Mouse (Mus musculus): ENCODE data around the gene Rb1.

Rb1 gene

DNA sequence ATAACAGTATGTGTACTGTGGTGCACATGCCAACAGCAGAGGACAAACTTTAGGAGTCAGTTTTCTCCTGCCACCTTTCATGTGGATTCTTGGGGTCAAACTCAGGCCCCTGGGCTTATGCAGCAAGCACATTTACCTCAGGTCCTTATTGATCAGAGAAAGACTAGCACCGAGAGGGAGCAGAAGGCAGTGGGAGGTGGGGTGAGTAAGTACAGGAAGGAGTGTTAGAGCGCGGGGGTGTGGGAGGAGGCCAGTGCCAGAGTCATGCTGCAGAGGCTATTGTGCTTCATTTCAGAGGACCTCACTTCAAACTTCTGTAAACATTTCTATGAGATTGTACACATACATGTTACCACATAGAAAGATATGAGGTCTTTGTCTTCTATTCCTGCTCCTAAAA is 124.2 kb downstream of the Rb1 start:
- no peak for DNase-seq

DNA sequence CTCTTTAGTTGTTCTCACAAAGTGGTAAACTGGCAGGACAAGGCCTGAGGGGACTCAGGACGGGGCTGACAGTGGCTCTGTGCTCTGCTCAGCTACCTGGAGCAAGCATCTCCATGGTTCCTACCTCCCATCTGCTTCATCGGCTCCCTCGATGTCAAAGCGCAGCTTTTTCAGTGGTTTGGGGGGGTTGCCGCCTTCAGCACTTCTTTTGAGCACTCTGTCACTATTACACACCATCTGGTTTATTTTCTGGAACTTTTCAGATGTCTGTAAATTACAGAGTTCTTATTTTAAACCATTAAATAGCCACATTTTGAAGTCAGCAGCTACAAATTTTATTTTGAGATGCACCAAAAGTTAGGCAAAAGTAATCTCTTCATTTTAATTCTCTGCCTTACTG is 126.6 kb downstream of the Rb1 start:
- DNase-seq: no peak

DNA sequence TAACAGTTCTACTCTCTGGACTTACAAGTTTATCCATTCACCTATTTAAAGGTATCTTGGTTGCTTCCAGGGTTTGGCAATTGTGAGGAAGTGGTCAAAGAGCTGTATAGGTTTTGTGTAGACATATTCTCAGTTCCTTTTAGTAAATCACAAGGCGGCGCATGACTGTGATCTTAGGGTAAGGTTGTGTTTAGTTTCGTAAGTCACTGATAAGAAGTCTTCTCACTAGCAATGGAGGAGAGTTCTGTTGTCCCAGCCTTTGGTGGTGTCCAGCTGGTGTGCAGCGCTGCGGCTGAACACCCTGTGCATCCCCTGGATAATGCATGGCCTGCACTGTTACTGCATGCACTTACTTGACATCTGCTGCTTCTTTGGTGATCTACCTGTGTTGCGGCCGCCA is 138.7 kb downstream of the Rb1 start:
- no peak for DNase-seq

DNA sequence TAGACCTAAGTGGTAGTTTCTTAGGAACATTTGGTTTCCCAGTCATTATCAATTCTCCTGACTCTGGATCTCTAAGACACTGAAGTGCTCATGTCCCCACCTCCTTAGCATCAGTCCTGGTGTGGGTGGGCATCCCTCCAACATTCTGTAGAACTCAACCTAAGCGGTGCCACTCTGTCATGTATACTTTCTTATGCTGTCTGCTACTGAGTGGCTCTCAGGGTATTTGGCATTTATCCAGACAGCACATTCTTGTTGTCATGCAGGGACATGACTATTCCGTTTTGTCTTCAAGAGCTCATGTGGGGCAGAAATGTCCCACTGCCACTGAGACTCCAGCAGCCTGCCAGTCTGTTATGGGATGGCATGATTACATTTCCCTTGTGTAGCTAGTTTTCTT is 144.5 kb downstream of the Rb1 start:
- DNase-seq: no peak

DNA sequence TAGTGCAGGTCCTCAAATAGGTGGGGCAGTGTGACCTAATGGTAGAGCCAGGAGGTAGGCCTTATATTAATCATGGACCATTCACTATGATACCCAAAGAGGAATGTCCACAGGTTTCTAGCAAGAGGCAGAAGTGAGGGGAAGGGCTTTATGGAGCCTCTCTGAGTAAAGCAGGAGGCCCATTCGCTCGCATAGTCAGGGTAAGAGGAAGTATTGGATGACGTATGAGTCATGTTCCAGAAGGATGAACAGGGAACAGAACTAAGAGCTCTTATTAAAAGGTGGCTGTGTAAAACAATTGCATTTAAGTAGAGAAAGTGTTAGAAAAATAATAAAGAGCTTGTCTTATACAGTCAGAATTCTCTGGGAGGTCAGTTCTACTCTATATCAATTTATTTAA is 145.0 kb downstream of the Rb1 start:
- DNase-seq: no peak

DNA sequence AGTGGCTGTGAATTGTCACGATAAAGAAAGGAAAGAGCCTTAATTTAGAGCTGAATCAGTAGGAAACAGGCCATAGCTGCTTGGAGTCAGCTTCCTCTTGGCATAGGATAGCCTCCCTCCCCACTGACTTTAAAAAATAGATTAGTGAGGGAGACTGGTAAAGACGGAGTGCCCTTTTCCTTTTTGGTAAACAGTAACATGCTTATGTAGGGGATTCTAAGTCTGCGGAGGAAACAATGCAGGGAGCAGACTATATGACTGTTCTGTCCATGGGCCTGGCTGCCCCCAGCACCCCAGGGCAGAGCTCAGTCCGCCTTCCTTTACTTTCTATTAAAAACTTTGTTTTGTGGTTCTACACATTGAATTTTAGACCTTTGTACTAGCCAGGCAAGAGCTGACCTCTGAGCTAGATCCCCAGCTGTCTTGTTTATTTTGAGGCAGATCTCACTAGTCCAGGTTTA is 146.4 kb downstream of the Rb1 start:
- DNase-seq: no peak

DNA sequence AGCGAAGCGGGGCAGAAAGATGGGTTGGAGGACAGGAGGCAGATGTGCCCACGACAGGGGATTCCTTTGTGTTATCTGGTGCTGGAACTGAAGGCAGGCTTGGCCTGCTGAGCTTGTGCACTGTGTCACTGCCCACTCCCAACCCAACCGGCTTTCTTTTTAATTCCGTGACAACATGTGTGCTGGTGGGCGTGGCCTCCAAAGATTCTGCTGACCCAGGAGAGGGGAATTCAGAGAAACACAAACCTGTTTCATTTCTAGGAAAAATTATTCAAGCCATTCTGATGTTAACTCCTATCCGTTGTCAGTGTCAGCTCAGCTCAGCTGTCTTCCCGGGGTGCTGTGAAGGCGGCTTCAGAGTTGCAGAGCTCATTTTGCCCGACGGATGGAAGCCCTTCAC is 147.7 kb downstream of the Rb1 start:
- DNase-seq: no peak

DNA sequence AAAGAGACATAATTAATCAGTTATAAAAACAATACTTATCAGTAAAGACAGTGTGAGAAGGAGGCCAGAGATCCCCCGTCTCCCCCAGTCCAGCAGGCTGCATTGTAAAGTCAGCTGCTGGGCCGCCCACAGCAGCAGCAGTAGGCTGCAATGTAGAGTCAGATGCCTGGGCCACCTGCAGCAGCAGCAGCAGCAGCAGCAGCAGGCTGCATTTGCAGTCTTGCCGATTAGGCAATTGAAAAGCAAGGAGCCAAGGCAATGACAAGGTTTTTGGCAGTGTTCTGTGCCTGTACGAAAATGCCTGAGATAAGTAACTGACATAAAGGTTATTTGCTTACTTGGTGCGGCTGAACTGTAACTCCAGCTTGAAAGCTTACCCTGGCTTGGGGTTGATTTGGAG is 149.4 kb downstream of the Rb1 start:
- no peak for DNase-seq

DNA sequence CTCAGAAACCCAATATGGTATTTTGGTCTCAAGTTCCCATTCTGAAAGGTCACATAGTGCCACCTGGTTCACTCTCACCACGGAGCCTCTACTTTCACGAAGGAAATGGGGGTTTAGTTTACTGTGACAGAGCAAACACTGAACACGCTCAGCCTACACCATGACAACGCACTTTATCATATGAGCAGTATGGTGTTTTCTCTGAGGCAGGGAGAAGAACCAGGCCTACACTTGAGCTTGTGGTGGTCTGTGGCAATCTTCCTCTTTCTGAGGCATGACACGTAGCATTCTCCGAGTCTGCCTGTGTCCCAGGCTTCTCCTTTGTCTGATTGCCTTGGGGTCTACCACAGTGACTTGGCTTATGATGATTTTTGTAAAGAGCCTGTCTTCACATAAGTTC is 149.8 kb downstream of the Rb1 start:
- no peak for DNase-seq

DNA sequence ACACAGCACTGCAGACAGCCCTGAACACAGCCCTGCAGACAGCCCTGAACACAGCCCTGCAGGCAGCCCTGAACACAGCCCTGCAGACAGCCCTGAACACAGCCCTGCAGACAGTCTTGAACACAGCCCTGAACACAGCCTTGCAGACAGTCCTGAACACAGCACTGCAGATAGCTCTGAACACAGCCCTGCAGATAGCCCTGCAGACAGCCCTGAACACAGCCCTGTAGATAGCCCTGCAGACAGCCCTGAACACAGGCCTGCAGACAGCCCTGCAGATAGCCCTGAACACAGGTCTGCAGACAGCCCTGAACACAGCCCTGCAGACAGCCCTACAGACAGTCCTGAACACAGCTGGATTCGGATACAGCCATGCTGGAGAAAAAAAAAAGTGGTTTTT is 150.6 kb downstream of the Rb1 start:
- DNase-seq: no peak

DNA sequence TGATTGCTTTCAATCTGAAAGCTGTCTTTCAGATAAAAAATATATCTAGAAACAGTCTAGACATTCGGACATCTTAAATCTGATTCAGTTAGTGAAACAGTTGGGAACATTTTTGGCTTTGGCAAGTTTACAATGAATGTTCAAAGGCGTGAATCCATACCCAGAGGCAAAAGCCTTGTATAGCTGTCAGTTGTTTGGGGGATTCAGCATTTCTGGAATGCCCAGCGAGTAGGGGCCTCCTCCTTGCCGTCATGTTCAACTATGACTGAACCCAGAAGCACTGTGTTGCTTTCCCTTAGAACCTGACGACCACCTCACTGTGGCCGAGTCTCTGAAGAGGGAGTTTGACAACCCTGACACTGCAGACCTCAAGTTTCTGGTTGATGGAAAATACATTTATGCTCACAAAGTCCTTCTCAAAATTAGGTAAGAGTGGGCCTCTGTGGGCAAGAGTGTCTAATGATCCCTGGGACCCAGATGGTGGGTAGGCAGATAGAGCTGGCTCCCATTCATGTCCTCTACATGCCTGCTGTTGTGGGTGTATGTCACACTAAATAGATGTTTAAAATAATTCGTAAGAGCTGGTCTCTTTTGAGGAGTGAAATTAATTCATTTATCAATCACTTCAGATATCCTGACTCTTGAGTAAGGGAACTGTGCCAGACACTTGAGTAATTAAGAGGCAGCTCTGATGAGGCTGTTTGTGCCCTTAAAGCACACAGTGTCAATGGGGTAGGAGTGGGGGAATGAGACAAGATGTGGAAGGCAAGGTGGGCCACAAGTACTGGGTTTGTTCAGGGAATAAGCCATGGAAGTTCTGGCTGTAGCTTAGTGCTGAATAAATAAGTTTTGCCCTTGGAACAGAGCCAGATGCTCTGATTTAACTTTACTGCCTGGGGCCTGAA is 151.3 kb downstream of the Rb1 start:
- no peak for DNase-seq

DNA sequence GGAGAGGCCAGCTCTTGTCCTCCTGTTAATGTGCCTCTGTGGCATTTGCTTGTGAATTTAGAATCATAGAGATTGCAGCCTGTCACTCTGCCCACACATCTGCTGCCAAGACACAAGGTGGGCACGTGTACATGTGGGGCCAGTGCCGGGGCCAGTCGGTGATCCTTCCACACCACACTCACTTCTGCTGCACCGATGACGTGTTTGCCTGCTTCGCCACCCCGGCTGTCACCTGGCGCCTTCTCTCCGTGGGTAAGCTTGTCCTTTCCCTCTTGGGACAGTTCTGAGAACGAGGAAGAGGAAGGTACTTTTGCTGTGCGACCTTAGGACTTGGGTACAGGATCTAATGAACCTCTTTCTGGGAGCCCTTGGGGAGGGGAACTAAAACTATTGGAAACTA is 152.0 kb downstream of the Rb1 start:
- no peak for DNase-seq

DNA sequence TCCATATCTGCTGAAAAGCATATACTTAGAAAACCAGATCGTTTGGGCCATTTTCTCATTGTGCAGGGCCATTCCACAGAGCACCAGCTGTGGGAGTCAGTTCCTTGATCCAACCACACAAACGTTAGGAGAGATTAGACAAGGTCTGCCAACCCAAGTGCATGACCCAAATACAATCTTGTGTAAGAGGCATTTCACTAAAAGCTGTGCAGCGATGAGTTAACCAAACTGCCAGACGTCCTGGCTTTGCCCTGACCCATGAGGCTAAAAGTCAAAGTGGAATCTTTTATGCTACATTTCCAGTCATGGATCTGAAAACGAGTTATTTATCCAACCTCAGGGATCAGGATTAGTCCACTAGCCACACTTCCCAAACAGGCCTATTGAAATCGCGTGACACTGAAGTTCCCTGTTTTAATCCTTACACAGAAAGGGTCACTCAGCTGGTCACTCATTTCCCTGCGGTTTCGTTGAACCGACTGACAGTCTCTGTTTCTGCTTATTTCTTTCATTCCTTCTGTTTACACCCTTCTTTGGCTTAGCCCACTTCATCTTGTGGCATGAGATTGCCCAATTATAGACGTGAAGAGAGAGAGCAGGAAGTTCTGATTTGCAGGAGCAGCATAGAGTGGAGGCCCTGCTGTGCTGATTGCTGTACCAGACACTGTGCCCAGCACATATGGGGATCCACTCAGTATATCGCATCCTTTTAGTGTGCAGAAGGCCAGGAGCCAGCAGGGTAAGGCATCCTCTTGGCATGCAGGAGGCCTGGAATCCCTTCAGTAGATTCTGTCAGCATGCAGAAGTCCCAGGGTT is 153.2 kb downstream of the Rb1 start:
- DNase-seq: peak; percentile 64 to 74

DNA sequence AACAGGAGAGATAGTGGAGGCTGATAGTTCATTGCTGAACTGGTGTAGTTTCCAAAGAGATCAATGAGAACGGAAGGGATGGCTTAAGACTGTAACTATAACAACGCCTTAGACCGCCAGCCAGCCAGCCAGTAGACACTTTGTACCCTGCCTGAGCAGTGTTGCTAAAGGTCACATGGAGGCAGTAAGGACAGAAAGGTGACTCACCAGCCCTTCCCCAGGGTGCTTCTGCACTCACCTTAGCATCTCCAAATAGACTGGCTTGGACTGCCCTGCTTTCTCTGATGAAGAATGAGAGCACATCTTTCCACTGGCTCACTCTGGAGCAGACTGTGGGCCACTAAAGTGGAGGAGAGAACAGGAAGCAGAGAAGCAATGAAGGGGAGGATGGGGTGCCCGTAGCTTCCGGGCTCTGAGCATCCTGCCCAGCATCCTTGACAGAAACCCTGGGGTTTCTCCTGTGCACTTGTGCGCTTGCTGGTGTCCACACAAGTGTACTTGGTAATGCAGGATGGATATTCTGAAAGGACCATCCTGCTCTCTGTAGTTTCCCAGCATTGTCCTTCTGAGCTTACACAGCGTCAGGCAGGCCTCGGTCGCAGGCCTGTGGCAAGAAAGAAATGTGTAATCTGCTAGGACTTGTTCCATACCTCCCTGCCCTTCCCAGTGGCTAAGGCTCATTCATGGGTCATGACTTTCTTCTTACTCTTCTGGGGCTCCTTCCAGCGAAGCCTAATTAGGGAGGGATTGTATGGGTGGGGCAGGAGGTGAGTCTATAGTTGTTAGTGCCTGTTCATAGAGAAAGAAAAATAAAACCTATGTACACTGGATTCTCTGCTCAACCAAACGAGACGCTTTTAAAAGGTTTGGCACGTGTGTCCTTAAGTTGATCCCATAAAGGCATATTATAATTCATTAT is 155.4 kb downstream of the Rb1 start:
- DNase-seq: no peak

DNA sequence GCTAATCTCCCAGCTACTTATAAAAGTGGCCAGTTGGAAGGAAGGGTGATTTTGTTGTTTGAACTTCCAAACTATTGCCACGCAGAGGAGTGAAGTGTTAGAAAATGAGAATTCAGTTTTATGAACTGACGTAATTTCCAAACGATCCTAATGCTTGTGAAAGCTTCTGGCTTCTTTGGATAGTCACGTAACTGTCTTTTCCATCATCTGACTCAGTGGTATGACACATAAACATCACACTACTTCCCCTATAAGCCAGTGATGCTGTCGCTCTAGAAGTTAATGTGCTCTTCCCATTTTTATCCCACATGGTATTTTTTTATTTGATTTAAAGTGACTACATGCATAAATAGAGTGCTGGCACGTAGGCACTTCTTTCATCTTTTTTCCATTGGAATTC is 157.0 kb downstream of the Rb1 start:
- no peak for DNase-seq

DNA sequence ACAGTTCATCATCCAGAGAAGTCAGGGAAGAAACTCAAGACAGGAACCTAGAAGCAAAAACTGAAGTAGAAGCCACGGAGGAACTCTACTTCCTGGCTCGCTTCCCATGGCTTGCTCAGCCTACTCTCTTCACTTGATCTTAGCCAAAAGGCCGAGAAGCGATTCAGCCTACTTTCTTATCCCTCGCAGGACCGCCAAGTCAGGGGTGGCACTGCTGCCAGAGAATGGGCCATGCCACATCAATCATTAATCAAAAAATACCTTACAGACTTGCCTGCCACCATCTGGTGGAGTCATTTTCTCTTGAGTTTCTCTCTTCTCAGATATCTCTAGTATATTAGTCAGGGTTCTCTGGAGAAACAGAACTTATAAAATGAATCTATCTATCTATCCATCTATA is 160.5 kb downstream of the Rb1 start:
- no peak for DNase-seq

DNA sequence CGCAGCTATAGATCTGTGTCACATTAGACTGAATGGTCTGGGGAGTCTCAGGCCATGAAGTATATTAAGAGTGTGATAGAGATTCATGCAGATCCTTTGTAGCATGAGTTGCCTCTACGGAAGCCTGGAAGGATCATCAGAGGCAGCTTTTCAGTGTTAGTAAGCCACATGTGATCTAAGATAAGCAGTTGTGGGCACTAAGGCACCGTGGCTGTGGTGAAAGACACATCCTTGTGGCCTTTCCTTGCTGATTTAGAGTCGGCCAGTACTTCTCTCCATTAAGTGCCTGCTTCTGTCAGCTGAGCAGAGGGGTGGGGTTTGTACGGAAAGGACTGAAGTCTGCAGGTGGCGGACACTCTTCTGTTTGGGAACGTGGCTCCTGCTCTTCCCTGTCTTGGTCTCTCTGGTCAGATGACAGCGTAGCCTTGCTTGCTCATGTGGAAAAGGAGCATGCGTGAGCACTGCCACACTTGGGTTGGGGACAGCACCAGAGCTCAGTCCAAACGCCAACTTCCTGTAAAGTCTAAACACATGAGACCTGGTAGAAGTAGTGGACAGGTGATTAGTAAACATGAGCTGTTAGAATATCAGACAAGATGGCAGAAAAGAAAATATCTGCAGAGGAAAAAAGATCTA is 162.1 kb downstream of the Rb1 start:
- no peak for DNase-seq

DNA sequence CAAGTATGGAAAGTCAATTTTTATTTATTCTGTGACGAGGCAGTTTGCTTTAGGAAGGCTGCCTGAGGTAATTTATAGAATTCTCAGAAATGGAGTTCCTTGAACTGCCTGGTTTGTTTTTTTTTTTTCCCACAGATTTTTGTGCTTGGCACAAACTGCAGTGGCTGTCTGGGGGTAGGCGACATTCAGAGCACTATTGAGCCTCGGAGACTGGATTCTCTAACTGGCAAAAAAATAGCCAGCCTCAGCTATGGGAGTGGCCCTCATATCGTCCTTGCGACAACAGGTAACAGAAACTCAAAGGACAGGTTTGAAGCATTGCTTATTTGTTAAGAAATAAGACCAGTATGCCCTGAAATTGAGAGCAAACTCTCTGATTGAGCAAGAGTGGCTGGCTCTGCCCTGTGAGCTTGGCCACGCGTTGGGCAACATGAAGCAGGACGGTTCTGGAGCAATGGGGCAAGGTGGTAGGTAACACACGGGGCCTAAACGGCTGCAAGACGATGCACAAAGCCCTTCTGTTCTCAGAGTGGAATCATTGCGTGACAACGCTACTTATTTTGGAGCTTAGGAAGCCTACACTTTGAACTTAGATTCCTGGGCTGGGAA is 163.3 kb downstream of the Rb1 start:
- no peak for DNase-seq

DNA sequence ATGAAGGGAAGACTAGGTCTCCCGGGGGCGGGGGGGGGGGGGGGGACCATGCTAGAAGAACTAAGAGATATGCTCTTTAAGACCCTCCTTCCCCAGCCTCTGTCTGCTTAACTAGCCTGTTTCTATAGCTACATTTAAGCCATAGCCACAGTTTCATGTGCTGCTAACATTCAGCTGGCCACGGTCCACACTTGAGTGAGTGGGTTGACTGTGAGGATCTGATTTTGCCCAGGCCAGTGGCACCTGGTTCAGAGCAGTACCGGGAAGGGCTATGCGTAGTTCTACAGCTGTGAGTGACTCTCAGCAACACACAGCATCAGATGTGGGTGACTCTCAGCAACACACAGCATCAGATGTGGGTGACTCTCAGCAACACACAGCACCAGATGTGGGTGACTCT is 164.3 kb downstream of the Rb1 start:
- DNase-seq: no peak

DNA sequence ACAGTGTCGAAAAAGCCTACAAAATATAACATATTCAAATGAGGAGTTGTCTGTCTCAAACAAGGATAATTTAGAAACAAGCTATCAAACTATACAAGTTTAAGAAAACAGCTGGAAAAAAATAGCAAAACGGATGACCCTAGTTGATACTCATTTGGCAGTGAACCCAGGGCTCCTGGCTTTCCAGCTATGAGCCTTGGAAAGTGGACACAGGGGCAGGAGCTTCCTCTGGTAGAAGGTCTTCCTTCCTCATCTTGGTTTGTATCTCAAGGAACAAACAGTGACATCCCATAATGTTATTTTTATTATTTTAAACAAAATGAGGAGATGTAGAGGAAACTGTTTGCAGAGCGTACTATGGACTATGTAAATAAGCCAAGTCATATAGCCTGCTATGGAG is 177.5 kb downstream of the Rb1 start:
- DNase-seq: no peak

DNA sequence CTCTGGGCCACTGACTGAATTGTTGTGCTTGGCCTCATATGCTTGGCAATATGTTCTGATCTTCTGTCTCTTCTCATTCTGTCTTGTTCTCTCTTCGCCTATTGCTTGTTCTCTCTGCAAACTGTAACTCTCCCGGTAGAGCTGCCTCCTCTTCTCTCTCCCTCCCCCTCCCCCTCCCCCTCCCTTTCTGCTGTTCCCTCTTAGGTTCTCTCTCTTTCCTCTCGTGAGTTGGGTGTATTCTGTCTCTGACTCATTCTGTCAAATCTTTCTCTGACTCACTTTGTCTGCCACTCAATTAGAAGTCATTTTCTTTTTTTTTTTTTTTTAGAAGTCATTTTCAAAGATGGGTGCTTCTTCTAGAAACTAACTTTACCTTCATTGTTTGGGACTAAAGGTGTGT is 178.9 kb downstream of the Rb1 start:
- no peak for DNase-seq

DNA sequence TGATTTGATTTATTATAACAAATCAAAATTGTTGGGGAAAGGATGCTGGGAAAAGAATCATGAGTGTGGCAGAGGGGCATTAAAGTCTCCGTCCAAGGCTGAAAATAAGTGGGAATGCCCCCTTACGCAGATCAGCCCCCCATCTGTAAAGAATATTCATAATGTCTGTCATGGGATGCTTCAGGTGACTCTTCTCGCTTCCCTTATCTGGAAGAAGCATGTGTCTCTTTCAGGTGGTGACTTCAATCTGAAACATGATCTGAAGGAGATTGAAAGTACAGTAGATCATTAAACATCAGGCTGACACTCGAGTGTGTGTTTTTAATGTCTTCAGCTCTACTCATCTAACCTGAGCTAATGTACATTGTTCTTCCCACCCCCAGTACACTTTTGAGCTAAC is 180.1 kb downstream of the Rb1 start:
- DNase-seq: no peak

All from cerebellum, adult 18-20 months (tissue).